Mouse (Mus musculus): ENCODE measurements around the gene Cyp26c1. TPM values are rescaled to one million over a fixed set of nuclear protein-coding genes. Genes with fewer than 3 reads are reported as not detected.
A peak's percentile ranks its signal among the peaks of the same experiment; 100 is the strongest.

Cyp26c1 gene
- polyA plus RNA-seq, 1 experiment, result not detected

DNA sequence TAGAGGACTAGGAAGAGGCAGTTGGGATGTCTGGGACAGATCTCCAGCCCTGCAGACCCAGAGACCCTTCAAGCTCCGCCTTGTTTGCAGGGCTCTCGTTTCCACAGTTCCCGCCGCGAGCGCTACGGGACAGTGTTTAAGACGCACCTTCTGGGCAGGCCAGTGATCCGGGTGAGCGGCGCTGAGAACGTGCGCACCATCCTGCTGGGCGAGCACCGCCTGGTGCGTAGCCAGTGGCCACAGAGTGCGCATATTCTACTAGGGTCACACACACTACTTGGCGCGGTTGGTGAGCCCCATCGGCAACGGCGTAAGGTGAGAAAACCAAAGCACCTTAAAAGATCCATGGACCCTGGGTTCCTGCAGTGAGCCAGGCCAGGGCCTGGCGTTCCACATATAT is 966 bp downstream of the Cyp26c1 start:
- Histone ChIP-seq H3K27ac (ENCODE audit: insufficient read depth, low read length) (no peak overlapping the region), H3K4me3 (ENCODE audit: insufficient read depth, low read length) (no peak overlapping the region), H3K4me1 (ENCODE audit: control insufficient read depth, insufficient read depth, low read length) (no peaks in the 10 kb centered on the region)
- TF ChIP-seq CTCF (IDR thresholded peaks at IDR 0.05; ENCODE audit: extremely low read depth, insufficient read depth, low read length) (no peak), POLR2A (IDR thresholded peaks at IDR 0.05; ENCODE audit: extremely low read depth, insufficient read depth, low read length) (no peak)

GRCm38 (mm10) chr19:37686941-37687850 is 1.8 kb downstream of the Cyp26c1 start:
- H3K4me1 ChIP-seq (ENCODE audit: control insufficient read depth, insufficient read depth, low read length), result no peaks in the 10 kb centered on the region
- TF ChIP-seq POLR2A (IDR thresholded peaks at IDR 0.05; ENCODE audit: extremely low read depth, insufficient read depth, low read length) (no peak), CTCF (IDR thresholded peaks at IDR 0.05; ENCODE audit: extremely low read depth, insufficient read depth, low read length) (no peak)
- H3K4me3 ChIP-seq (ENCODE audit: insufficient read depth, low read length), result no peak overlapping the region
- no peak overlapping the region for H3K27ac ChIP-seq (ENCODE audit: insufficient read depth, low read length)

GRCm38 (mm10) chr19:37689478-37689877 is 4.1 kb downstream of the Cyp26c1 start:
- no peak overlapping the region for H3K27ac ChIP-seq (ENCODE audit: insufficient read depth, low read length)
- H3K4me1 ChIP-seq (ENCODE audit: control insufficient read depth, insufficient read depth, low read length), result no peaks in the 10 kb centered on the region
- H3K4me3 ChIP-seq (ENCODE audit: insufficient read depth, low read length), result no peak overlapping the region
- TF ChIP-seq CTCF (IDR thresholded peaks at IDR 0.05; ENCODE audit: extremely low read depth, insufficient read depth, low read length), result no peak
- no peak for TF ChIP-seq POLR2A (IDR thresholded peaks at IDR 0.05; ENCODE audit: extremely low read depth, insufficient read depth, low read length)

GRCm38 (mm10) chr19:37690716-37691115 is 5.3 kb downstream of the Cyp26c1 start:
- Histone ChIP-seq H3K27ac (ENCODE audit: insufficient read depth, low read length) (no peak overlapping the region), H3K4me1 (ENCODE audit: control insufficient read depth, insufficient read depth, low read length) (no peaks in the 10 kb centered on the region), H3K4me3 (ENCODE audit: insufficient read depth, low read length) (no peak overlapping the region)
- no peak for TF ChIP-seq POLR2A (IDR thresholded peaks at IDR 0.05; ENCODE audit: extremely low read depth, insufficient read depth, low read length)
- TF ChIP-seq CTCF (IDR thresholded peaks at IDR 0.05; ENCODE audit: extremely low read depth, insufficient read depth, low read length), result no peak

DNA sequence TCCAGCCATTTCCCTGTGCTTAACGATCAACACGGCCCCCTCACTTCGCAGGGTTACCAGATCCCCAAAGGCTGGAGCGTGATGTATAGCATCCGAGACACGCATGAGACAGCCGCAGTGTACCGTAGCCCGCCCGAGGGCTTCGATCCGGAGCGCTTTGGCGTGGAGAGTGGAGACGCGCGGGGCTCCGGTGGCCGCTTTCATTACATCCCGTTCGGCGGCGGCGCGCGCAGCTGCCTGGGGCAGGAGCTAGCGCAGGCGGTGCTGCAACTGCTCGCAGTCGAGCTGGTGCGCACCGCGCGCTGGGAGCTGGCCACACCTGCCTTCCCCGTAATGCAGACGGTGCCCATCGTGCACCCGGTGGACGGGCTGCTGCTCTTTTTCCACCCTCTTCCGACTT is 7.5 kb downstream of the Cyp26c1 start:
- no peak for TF ChIP-seq POLR2A (IDR thresholded peaks at IDR 0.05; ENCODE audit: extremely low read depth, insufficient read depth, low read length)
- no peak for TF ChIP-seq CTCF (IDR thresholded peaks at IDR 0.05; ENCODE audit: extremely low read depth, insufficient read depth, low read length)
- H3K4me3 ChIP-seq (ENCODE audit: insufficient read depth, low read length), result peak overlapping the region; percentile 31
- H3K4me1 ChIP-seq (ENCODE audit: control insufficient read depth, insufficient read depth, low read length), result no peaks in the 10 kb centered on the region
- H3K27ac ChIP-seq (ENCODE audit: insufficient read depth, low read length), result no peak overlapping the region

GRCm38 (mm10) chr19:37695146-37695545 is 9.8 kb downstream of the Cyp26c1 start:
- Histone ChIP-seq H3K27ac (ENCODE audit: insufficient read depth, low read length) (no peak overlapping the region), H3K4me1 (ENCODE audit: control insufficient read depth, insufficient read depth, low read length) (no peaks in the 10 kb centered on the region; the same call in 1 of the 2 replicates), H3K4me3 (ENCODE audit: insufficient read depth, low read length) (no peak overlapping the region)
- TF ChIP-seq CTCF (IDR thresholded peaks at IDR 0.05; ENCODE audit: extremely low read depth, insufficient read depth, low read length), result no peak
- TF ChIP-seq POLR2A (IDR thresholded peaks at IDR 0.05; ENCODE audit: extremely low read depth, insufficient read depth, low read length), result no peak

GRCm38 (mm10) chr19:37695762-37696602 is 10.6 kb downstream of the Cyp26c1 start:
- no peak for TF ChIP-seq CTCF (IDR thresholded peaks at IDR 0.05; ENCODE audit: extremely low read depth, insufficient read depth, low read length)
- no peak for TF ChIP-seq POLR2A (IDR thresholded peaks at IDR 0.05; ENCODE audit: extremely low read depth, insufficient read depth, low read length)
- Histone ChIP-seq H3K27ac (ENCODE audit: insufficient read depth, low read length) (no peak overlapping the region), H3K4me3 (ENCODE audit: insufficient read depth, low read length) (no peak overlapping the region), H3K4me1 (ENCODE audit: control insufficient read depth, insufficient read depth, low read length) (no peaks in the 10 kb centered on the region; the same call in 1 of the 2 replicates)

GRCm38 (mm10) chr19:37696603-37697334 is 11.4 kb downstream of the Cyp26c1 start:
- H3K4me3 ChIP-seq (ENCODE audit: insufficient read depth, low read length), result no peak overlapping the region
- TF ChIP-seq POLR2A (IDR thresholded peaks at IDR 0.05; ENCODE audit: extremely low read depth, insufficient read depth, low read length) (no peak), CTCF (IDR thresholded peaks at IDR 0.05; ENCODE audit: extremely low read depth, insufficient read depth, low read length) (no peak)
- H3K4me1 ChIP-seq (ENCODE audit: control insufficient read depth, insufficient read depth, low read length), result no peaks in the 10 kb centered on the region; the same call in 1 of the 2 replicates
- H3K27ac ChIP-seq (ENCODE audit: insufficient read depth, low read length), result no peak overlapping the region

GRCm38 (mm10) chr19:37697335-37697636 is 11.9 kb downstream of the Cyp26c1 start:
- H3K4me3 ChIP-seq (ENCODE audit: insufficient read depth, low read length), result 0 out of 2 replicates have a peak overlapping the region, but pooled peaks have one; percentile 14
- TF ChIP-seq CTCF (IDR thresholded peaks at IDR 0.05; ENCODE audit: extremely low read depth, insufficient read depth, low read length) (no peak), POLR2A (IDR thresholded peaks at IDR 0.05; ENCODE audit: extremely low read depth, insufficient read depth, low read length) (no peak)

More at GRCm38 (mm10) chr19:37697335-37697636, 11.9 kb downstream of the Cyp26c1 start:
- Histone ChIP-seq H3K27ac (ENCODE audit: insufficient read depth, low read length) (no peak overlapping the region), H3K4me1 (ENCODE audit: control insufficient read depth, insufficient read depth, low read length) (no peaks in the 10 kb centered on the region; the same call in 1 of the 2 replicates)
